ENCODE assay signal across 18 mouse cellular contexts in genomic region chr8:37134192-37134964, GRCm38 (mm10).
DNase-seq lines count a peak whose midpoint lies in the region; ATAC-seq and TF ChIP-seq lines count a peak whose summit lies in the region.
"Had no signal": no experiment of that assay in that cellular context is flagged by ENCODE, and none has a peak within 500 bp of the region (broad histone marks: within the 10 kb centered on the region; RNA-seq: fewer than 3 reads in every experiment).

No protein-coding gene starts in this region.

- peak; percentile 89 for ATAC-seq in kidney, embryonic 14.5 days (ENCODE audit: low FRiP score, low TSS enrichment)
- ATAC-seq in kidney, embryonic 16.5 days (ENCODE audit: low FRiP score, low TSS enrichment): peak; percentile 80
- ATAC-seq: forebrain, embryonic 14.5 days; forebrain, postnatal 0 days had no signal

- no peaks in the 10 kb centered on the region for H3K4me1 ChIP-seq in kidney, embryonic 14.5 days (ENCODE audit: control insufficient read depth, insufficient read depth, low read length)
- H3K4me1 ChIP-seq in kidney, embryonic 16.5 days (ENCODE audit: insufficient read depth, low read length): no peaks in the 10 kb centered on the region
- H3K4me1 ChIP-seq: embryonic facial prominence, embryonic 10.5 days had no signal

- no peak for TF ChIP-seq POLR2A in brain, embryonic 14.5 days (IDR thresholded peaks at IDR 0.05; ENCODE audit: borderline replicate concordance, extremely low read depth, insufficient read depth, insufficient read length, poor library complexity, severe bottlenecking)

- DNase-seq in kidney, postnatal 10 days: no peak
- DNase-seq in kidney, postnatal 14 days: no peak
- DNase-seq in brain, embryonic 14.5 days (ENCODE audit: low read depth): peak; percentile 3
- no peak for DNase-seq in left cerebral cortex, adult 11 months (ENCODE audit: low spot score)
- DNase-seq: adrenal gland, adult 2 months; adrenal gland, postnatal 10 days; adrenal gland, postnatal 25 days; cerebellum, adult 11-12 months; cerebellum, adult 2 months; cerebellum, adult 9-10 months; cerebellum, postnatal 10 days; cerebellum, postnatal 25 days; forebrain, postnatal 0 days had no signal

- H3K27ac ChIP-seq in kidney, embryonic 14.5 days (ENCODE audit: low read depth, low read length): no peak overlapping the region
- H3K27ac ChIP-seq in kidney, embryonic 16.5 days (ENCODE audit: low read length): no peak overlapping the region
- H3K27ac ChIP-seq: embryonic facial prominence, embryonic 10.5 days; embryonic facial prominence, embryonic 12.5 days had no signal

- H3K4me2 ChIP-seq in kidney, embryonic 14.5 days (replicated peaks; ENCODE audit: low read depth, low read length): no peak overlapping the region
- H3K4me2 ChIP-seq in kidney, embryonic 16.5 days (replicated peaks; ENCODE audit: low read depth, low read length): no peak overlapping the region
- H3K4me2 ChIP-seq: embryonic facial prominence, embryonic 12.5 days had no signal

- no peaks in the 10 kb centered on the region for H3K9me3 ChIP-seq in kidney, embryonic 14.5 days (ENCODE audit: control insufficient read depth, low read length)
- no peaks in the 10 kb centered on the region for H3K9me3 ChIP-seq in kidney, embryonic 16.5 days (ENCODE audit: low read length)
- H3K9me3 ChIP-seq: embryonic facial prominence, embryonic 10.5 days; embryonic facial prominence, embryonic 12.5 days had no signal

- no peak overlapping the region for H3K9ac ChIP-seq in kidney, embryonic 14.5 days (ENCODE audit: low read depth, low read length)
- no peak overlapping the region for H3K9ac ChIP-seq in kidney, embryonic 16.5 days (replicated peaks; ENCODE audit: low read length)
- H3K9ac ChIP-seq: embryonic facial prominence, embryonic 12.5 days; forebrain, postnatal 0 days had no signal

- TF ChIP-seq CTCF in brain, embryonic 14.5 days (IDR thresholded peaks at IDR 0.05; ENCODE audit: borderline replicate concordance, extremely low read depth, insufficient read depth, insufficient read length): no peak

- no peak overlapping the region for H3K4me3 ChIP-seq in kidney, embryonic 14.5 days (ENCODE audit: low read length)
- H3K4me3 ChIP-seq in kidney, embryonic 16.5 days (ENCODE audit: low read length): no peak overlapping the region
- H3K4me3 ChIP-seq: embryonic facial prominence, embryonic 10.5 days; embryonic facial prominence, embryonic 12.5 days had no signal

- 42% methylated on average over 8 of the region's 8 CpGs for WGBS in kidney, embryonic 14.5 days
- 40% methylated on average over 8 of the region's 8 CpGs for WGBS in kidney, embryonic 16.5 days

- H3K27me3 ChIP-seq in kidney, embryonic 14.5 days (ENCODE audit: control insufficient read depth, insufficient read depth, low read length): no peaks in the 10 kb centered on the region
- no peaks in the 10 kb centered on the region for H3K27me3 ChIP-seq in kidney, embryonic 16.5 days (ENCODE audit: insufficient read depth, low read length)
- H3K27me3 ChIP-seq: embryonic facial prominence, embryonic 12.5 days had no signal

- H3K36me3 ChIP-seq in kidney, embryonic 14.5 days (ENCODE audit: control insufficient read depth, insufficient read depth, low read length): no peaks in the 10 kb centered on the region
- no peaks in the 10 kb centered on the region for H3K36me3 ChIP-seq in kidney, embryonic 16.5 days (ENCODE audit: insufficient read depth, low read length)
- H3K36me3 ChIP-seq: embryonic facial prominence, embryonic 10.5 days; embryonic facial prominence, embryonic 12.5 days had no signal
